Mouse (Mus musculus) CD4-positive, CD25-positive, alpha-beta regulatory T cell, adult 2 months (primary cell): Measurements from ENCODE around the gene Pip4p1.
"Not testable (repeated sequence)": the region's sequence is repeated elsewhere in the genome, so short reads cannot be mapped to it uniquely, and the experiment has no call there.

Experiments
- DNase-seq: peaks from one replicate; pipeline ENCODE4 v3.0.0-alpha.2; 2012; ENCODE audit warnings: low read depth, low spot score

The Pip4p1 gene

GRCm38 (mm10) chr14:50938940-50939339 is 8.3 kb upstream of the Pip4p1 start:
- DNase-seq = peak; percentile 50

- DNase-seq = no peak
Measured at GRCm38 (mm10) chr14:50938119-50938908, 7.7 kb upstream of the Pip4p1 start.

- DNase-seq = no peak
Measured at GRCm38 (mm10) chr14:50936649-50937048, 6.0 kb upstream of the Pip4p1 start.

GRCm38 (mm10) chr14:50931493-50932020 is 901 bp upstream of the Pip4p1 start:
- no peak for DNase-seq

DNA sequence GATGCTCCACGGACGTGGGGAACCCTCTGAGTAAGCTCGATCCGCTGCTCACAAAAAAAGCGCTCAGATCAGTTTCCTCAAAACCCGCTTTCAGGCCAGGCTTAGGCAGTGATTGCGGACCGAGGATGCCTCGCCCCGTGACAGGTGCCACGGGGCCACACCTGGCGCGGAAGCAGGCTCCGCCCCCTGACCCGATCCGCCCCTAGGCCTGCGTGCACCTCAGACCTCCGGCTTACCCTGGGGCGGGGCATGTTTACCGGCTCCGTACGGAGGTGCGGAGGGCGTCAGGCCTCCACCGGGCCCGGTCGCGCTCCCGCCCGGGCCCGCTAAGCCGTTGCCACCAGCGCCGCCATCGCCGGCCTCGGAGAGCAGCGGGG is 291 bp downstream of the Pip4p1 start:
- peak; percentile 85 for DNase-seq

DNA sequence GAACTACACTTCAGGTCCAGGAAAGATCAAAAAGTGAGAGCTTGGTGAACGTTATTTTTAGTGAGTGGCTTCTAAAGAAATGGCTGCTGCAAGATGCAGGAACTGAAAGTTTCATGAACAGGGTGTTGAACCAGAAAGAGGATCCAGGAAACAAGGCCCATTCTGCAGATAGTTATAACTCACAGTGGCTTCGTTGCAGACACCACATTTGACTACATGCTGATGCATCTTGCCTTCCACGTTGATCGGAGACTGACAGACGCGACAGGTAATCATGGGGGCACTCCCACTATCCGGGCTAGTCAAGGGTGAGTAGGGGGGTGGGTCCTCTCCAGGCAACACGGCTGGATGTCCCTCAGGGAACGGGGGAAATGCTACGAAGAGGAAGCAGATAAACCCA is 705 bp downstream of the Pip4p1 start:
- no peak for DNase-seq

GRCm38 (mm10) chr14:50927366-50927765 is 3.3 kb downstream of the Pip4p1 start:
- no peak for DNase-seq

- DNase-seq = no peak
Measured at GRCm38 (mm10) chr14:50925111-50925920, 5.3 kb downstream of the Pip4p1 start.

GRCm38 (mm10) chr14:50924281-50925064 is 6.2 kb downstream of the Pip4p1 start, which contains the start of the genes Osgep and Apex1:
Osgep (minus strand) TSS chr14:50924893.
Apex1 (plus strand) TSS chr14:50924968.
- peak; percentile 99 for DNase-seq

GRCm38 (mm10) chr14:50923437-50923836 is 7.2 kb downstream of the Pip4p1 start:
- peak; percentile 19 for DNase-seq

- DNase-seq = no peak
Measured at GRCm38 (mm10) chr14:50911356-50911755, 19.3 kb downstream of the Pip4p1 start.

- DNase-seq = no peak
Measured at GRCm38 (mm10) chr14:50908126-50908525, 22.5 kb downstream of the Pip4p1 start.

- not testable (repeated sequence) for DNase-seq
Measured at GRCm38 (mm10) chr14:50905327-50905726, 25.3 kb downstream of the Pip4p1 start.

DNA sequence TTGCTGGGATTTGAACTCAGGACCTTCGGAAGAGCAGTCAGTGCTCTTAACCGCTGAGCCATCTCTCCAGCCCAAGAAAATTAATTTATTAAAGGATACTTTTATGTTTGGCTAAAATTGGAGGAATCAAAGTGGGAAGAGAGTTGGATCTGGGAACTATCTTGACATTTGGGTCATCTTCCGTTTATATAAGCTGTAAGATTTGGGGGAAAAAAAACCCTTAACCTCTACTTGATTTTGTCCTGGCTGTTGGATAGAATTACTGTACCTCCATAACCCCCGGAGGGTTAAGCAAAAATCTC is 25.9 kb downstream of the Pip4p1 start:
- no peak for DNase-seq

GRCm38 (mm10) chr14:50903973-50904827 is 26.5 kb downstream of the Pip4p1 start:
- DNase-seq = peak; percentile 29

GRCm38 (mm10) chr14:50897992-50898391 is 32.7 kb downstream of the Pip4p1 start:
- not testable (repeated sequence) for DNase-seq

DNA sequence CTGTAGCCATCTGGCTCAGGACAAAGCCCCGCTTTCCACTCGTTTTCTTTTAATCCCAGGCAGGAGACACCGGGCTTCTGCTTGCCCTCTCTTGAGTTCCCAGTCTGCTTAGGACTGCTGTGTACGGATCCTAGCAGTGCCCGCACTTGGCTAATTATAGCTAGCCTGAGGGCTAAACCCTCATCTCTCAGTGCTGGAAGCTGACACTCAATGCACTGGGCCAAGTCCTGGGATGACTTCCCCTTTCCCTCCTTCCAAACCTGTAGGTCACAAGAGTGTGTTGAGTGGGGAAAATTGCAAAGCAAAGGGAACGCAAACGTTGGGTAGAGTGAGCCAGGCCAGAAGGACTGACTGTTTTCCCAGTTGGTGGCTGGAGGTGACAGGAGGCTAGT is 33.3 kb downstream of the Pip4p1 start, which contains the start of gene Klhl33:
Gene Klhl33, minus strand, starts transcription at position 134 of the 392 bp plus-strand sequence.
- DNase-seq = no peak

DNA sequence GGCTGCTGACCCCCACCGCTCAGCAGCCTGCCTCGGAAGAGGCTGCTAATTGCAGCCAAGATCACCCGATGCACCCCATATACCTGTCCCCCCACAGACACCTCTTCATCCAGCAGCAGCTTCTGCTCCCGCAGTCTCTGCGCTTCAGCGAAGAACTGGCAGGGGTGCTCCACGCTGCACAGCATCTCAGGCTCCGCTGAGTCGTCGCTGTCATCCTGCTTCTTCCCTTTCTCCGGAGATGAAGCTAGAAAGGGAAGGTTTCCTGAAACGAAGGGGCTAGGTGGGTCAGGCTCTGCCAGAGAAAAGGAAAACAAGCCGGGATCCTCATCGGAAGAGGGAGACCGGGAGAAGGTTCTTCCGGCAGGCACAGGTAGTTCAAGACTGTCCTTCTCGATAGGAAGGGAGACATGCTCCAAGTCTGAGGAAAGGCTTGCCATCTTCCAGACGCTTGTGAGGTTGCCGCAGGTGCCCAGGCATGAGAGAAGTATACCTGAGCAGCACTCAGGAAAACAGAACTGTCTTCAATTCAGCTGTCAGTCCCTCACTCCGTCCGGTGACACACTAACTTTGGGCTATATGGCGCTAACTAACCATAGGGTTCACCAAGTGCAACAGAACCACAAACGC is 33.8 kb downstream of the Pip4p1 start:
- DNase-seq = no peak

DNA sequence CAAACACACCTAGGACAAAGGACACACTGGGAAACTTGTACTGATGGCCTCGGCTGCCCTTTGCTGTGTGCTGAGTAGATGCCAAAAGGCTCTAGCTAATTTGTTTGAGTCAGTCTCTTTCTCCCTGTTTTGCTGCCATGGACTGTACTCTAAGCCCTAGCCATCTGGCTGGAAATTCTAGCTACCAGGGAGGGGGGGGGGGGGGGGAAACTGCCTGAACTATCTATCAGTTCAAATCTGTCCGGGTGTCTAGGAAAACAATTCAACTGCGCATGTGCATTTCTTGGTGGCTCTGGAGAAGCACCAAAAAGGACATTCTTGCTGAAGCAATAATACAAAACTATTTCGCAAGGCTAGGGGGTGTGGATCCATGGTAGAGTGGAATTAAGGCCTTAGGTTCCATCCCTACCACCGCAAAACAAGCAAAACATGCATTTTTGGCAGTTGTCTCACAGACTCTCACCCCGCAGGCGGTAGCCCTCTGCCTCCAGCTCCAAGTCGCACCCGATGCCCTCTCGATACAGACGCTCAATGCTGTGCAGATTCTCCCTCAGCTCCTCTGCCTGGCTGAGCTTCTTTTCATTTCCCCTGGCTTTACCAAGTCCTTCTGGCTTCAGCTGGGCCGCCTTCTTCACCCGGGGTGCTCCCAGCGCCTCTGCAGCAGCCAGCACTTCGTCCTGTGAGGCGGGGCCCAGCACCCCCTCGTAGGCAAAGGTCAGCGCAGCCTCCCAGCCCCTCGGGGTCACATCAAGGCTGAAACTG is 34.5 kb downstream of the Pip4p1 start:
- no peak for DNase-seq

DNA sequence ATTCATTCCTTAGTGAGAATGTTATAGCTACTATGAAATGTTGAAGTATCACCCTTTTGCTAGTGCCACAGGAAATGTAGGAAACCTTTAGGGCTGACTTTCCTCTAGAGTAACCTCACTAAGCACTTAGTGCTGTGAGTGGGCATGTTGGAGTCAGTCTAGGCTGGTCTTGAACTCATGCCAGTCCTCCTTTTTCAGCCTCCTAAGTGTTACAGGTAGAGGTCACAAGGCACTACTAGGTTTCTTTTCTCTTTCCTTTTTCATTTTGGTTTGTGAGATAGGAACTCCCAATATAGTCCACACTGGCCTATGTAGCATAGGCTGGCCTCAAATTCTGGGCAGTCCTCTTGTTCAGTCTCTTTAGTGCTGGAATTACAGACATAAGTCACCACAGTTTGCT is 35.2 kb downstream of the Pip4p1 start:
- DNase-seq = no peak
